Mouse (Mus musculus) cortical plate, adult 2 months (tissue): Measurements from ENCODE around the gene Fam8a1. TPM values are rescaled to one million over a fixed set of nuclear protein-coding genes. Genes with fewer than 3 reads are reported as not detected.

Experiments used
- H3K27ac ChIP-seq: fragments of 200-500 bp; 2 replicates; pipeline ENCODE4 v1.5.1; 2012; ENCODE audit warnings: low read length, control low read depth, inconsistent platforms; ENCODE audit not compliant: insufficient read depth
- H3K4me1 ChIP-seq: fragments of 200-500 bp; 2 replicates; pipeline ENCODE4 v1.6.1; 2011; ENCODE audit warnings: low read length; ENCODE audit not compliant: control insufficient read depth, insufficient read depth
- H3K4me3 ChIP-seq: fragments of 200-500 bp; 2 replicates; pipeline ENCODE4 v1.5.1; 2011; ENCODE audit warnings: mild to moderate bottlenecking, low read length, control low read depth; ENCODE audit not compliant: insufficient read depth
- CTCF ChIP-seq: fragments of 200-500 bp; IDR thresholded peaks from 2 replicates; pipeline ENCODE4 v1.5.1; 2011; ENCODE audit warnings: mild to moderate bottlenecking, control low read depth, low read length; ENCODE audit not compliant: insufficient read depth; ENCODE audit errors: extremely low read depth
- POLR2A ChIP-seq: fragments of 200-500 bp; IDR thresholded peaks from 2 replicates; pipeline ENCODE4 v1.6.1; 2011; ENCODE audit warnings: mild to moderate bottlenecking, low read length, control low read depth; ENCODE audit not compliant: insufficient read depth; ENCODE audit errors: extremely low read depth
- polyA plus RNA-seq: library from polyadenylated mRNA; depleted of rRNA; stranded (reverse); fragments of >200 nt; gene quantifications from 2 replicates; pipeline ENCODE4 v1.2.3, GENCODE M21; 2012

The Fam8a1 gene
- polyA plus RNA-seq, 1 experiment, result 46.1 TPM

GRCm38 (mm10) chr13:46696788-46697187, 27.5 kb downstream of the Fam8a1 start:
- Histone ChIP-seq H3K4me1 (no peaks in the 10 kb centered on the region), H3K27ac (no peak overlapping the region), H3K4me3 (no peak overlapping the region)
- TF ChIP-seq POLR2A (no peak), CTCF (no peak)

DNA sequence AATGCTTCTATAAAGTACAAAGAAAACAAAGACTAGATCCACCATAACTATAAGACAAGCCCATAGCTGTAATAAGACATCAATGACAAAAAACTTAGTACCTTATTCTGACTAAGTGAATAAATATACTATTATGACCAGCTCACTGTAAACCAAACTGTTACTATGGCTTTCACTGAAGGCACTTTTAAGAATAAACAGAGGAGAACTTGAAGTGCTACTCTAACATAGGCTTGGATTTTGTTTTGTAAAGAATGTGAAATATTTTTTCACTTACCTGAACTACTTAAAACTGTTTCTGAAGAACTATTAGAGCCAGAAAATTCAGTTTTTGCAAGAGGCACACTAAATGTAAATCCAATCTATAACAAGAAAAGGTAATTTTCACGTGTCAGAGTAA, 30.1 kb downstream of the Fam8a1 start:
- Histone ChIP-seq H3K27ac (no peak overlapping the region), H3K4me1 (no peaks in the 10 kb centered on the region), H3K4me3 (no peak overlapping the region)
- TF ChIP-seq POLR2A, result no peak
- TF ChIP-seq CTCF, result no peak

DNA sequence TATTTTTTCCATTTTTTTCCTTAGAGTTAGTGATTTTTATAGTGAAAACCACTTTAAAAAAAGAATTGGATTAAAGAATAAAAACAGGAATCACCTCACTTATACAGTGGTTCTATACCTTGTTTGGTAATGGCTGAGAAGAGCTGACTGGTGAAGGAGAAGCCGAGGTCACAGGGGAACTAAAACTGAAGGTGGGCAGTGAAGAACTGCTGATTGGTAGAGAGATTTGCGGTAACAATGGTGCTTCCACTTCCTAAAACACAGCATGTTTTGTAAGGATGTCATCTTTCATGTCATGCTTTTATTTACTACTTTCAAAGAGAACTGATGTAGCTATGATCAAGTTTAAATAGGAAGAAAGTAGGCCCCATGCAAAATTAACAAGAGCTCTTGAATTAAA, 32.2 kb downstream of the Fam8a1 start:
- no peak for TF ChIP-seq POLR2A
- no peak for TF ChIP-seq CTCF
- Histone ChIP-seq H3K27ac (no peak overlapping the region), H3K4me1 (no peaks in the 10 kb centered on the region), H3K4me3 (no peak overlapping the region)

DNA sequence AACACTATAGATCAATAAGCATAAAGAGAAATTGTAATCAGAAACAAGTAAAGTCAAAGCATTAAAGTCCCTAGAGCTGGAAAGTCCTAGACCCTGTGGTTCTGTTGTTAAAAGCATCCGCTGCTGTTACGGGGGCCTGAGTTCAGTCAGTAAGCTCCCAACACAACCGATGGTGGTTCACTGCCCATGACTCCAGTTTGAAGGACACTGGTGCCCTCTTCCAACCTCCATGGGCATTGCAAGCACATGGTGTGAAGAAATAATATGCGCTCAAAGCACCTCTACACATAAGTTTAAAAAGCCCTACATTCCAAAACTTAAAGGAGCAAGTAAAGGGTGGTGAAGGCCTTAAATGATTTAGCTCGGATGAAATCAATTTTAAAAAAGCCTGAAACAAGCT, 33.8 kb downstream of the Fam8a1 start:
- Histone ChIP-seq H3K4me3 (no peak overlapping the region), H3K27ac (no peak overlapping the region), H3K4me1 (no peaks in the 10 kb centered on the region)
- TF ChIP-seq CTCF (no peak), POLR2A (no peak)

GRCm38 (mm10) chr13:46713486-46713885, 44.2 kb downstream of the Fam8a1 start:
- TF ChIP-seq POLR2A (no peak), CTCF (no peak)
- no peak overlapping the region for H3K27ac ChIP-seq
- H3K4me1 ChIP-seq, result no peaks in the 10 kb centered on the region; the same call in 1 of the 2 replicates
- no peak overlapping the region for H3K4me3 ChIP-seq

- no peaks in the 10 kb centered on the region; the same call in 1 of the 2 replicates for H3K4me1 ChIP-seq
- H3K27ac ChIP-seq, result no peak overlapping the region
- no peak for TF ChIP-seq POLR2A
- TF ChIP-seq CTCF, result no peak
- H3K4me3 ChIP-seq, result no peak overlapping the region
These were observed 46.8 kb downstream of the Fam8a1 start for GRCm38 (mm10) chr13:46715976-46716639.

- TF ChIP-seq POLR2A (no peak), CTCF (no peak)
- H3K27ac ChIP-seq, result no peak overlapping the region
- H3K4me1 ChIP-seq, result no peaks in the 10 kb centered on the region; the same call in 1 of the 2 replicates
- no peak overlapping the region for H3K4me3 ChIP-seq
These were observed 49.6 kb downstream of the Fam8a1 start for GRCm38 (mm10) chr13:46718893-46719400.

DNA sequence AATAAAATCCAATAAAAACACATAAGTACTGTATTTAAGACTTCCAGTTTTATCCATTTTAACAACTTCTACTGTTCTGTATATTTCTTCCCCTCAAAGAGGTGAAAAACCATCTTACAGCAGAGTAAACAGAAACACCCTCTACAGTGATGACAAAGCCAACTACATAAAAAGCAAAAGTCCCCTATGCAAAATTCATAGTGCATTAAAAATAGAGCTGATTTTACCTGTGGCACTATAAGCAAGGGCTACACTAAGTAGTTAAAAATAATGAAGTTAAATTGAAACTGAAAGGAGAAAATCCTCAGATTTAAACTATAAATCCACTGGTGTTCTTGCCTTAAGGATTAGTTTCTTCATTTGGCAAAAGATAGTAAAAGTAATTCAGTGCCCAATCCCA, 51.7 kb downstream of the Fam8a1 start:
- Histone ChIP-seq H3K4me3 (no peak overlapping the region), H3K27ac (no peak overlapping the region), H3K4me1 (peaks cover 3% of the 10 kb centered on the region)
- TF ChIP-seq CTCF (no peak), POLR2A (no peak)

DNA sequence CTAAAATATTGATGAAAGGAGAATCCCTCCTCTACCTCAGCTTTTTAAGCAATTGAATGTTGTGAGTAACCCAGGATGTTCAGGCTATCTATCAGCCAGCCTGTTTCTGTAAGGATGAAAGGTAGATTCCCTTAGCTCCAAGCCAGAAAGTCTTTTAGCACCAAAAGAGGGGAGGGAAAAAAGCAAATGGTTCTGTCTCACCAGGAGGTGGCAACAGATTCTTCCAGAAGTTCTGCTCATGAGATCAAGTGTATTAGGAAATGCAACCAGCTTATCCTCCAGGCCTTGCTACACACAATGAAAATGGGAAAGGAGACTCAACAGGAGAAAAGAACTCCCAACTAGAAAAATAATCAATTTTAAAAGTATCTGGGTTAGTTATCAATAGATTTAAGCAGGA, 55.0 kb downstream of the Fam8a1 start:
- TF ChIP-seq POLR2A (no peak), CTCF (peak; percentile 25; the same call in 1 of the 2 replicates)
- Histone ChIP-seq H3K4me3 (no peak overlapping the region), H3K27ac (no peak overlapping the region)

DNA sequence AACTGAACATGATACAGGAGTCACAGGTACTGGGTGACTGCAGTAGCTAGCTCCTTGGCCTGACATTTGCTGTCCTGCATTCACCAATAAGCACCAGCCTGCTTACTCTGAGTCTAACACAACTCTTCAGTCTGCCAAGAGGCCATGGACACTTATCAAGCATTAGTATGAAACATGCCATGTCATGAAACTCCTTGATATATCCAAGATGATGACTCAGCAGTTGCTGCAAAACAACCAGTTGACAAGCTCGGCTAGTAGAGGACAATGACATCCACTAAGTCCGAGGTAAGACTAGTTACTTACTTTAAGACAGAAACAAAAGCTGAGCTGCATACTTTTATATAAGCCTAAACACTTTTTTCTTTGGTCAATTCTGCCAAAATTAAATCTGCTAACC, 55.9 kb downstream of the Fam8a1 start:
- TF ChIP-seq POLR2A (no peak), CTCF (no peak)

More for the DNA sequence above, 55.0 kb downstream of the Fam8a1 start:
- H3K4me1 ChIP-seq, result peaks cover 3% of the 10 kb centered on the region; the same call in 1 of the 2 replicates

More for the DNA sequence above, 55.9 kb downstream of the Fam8a1 start:
- Histone ChIP-seq H3K4me1 (peaks cover 3% of the 10 kb centered on the region; the same call in 1 of the 2 replicates), H3K4me3 (no peak overlapping the region), H3K27ac (no peak overlapping the region)
